Mouse (Mus musculus) embryonic facial prominence, embryonic 13.5 days (tissue): ENCODE data around the gene Ormdl2. TPM values are rescaled to one million over a fixed set of nuclear protein-coding genes. Genes with fewer than 3 reads are reported as not detected.
"Not testable (repeated sequence)": the region's sequence is repeated elsewhere in the genome, so short reads cannot be mapped to it uniquely, and the experiment has no call there.

Source experiments
- ATAC-seq: fragments of 200-750 bp; cut with Nextera tagmentation; 2 replicates; pipeline ENCODE4 v1.8.0; 2017; ENCODE audit warnings: low read depth; ENCODE audit not compliant: insufficient number of reproducible peaks, insufficient read depth, low FRiP score, low TSS enrichment
- H3K27ac ChIP-seq: fragments of 300-500 bp; sonication (generic); 2 replicates; pipeline ENCODE4 v1.5.1; 2015; ENCODE audit warnings: moderate library complexity, mild to moderate bottlenecking, inconsistent platforms
- H3K27me3 ChIP-seq: fragments of 300-500 bp; sonication (generic); 2 replicates; pipeline ENCODE4 v1.6.1; 2015; ENCODE audit warnings: mild to moderate bottlenecking, inconsistent platforms
- H3K36me3 ChIP-seq: fragments of 300-500 bp; sonication (generic); 2 replicates; pipeline ENCODE4 v1.6.1; 2015; ENCODE audit warnings: mild to moderate bottlenecking, inconsistent platforms
- H3K4me1 ChIP-seq: fragments of 300-500 bp; sonication (generic); 2 replicates; pipeline ENCODE4 v1.6.1; 2015; ENCODE audit warnings: inconsistent platforms
- H3K4me2 ChIP-seq: fragments of 300-500 bp; sonication (generic); 2 replicates; pipeline ENCODE4 v1.6.1; 2015; ENCODE audit warnings: moderate library complexity, mild to moderate bottlenecking, inconsistent platforms
- H3K4me3 ChIP-seq: fragments of 300-500 bp; sonication (generic); 2 replicates; pipeline ENCODE4 v1.5.1; 2015; ENCODE audit warnings: mild to moderate bottlenecking, inconsistent platforms
- H3K9ac ChIP-seq: fragments of 300-500 bp; sonication (generic); 2 replicates; pipeline ENCODE4 v1.6.1; 2015; ENCODE audit warnings: mild to moderate bottlenecking, inconsistent platforms
- H3K9me3 ChIP-seq: fragments of 300-500 bp; sonication (generic); 2 replicates; pipeline ENCODE4 v1.6.1; 2016; ENCODE audit warnings: inconsistent platforms
- WGBS: fragments of 180-500 bp; shearing (Covaris S2); methylation state at CpG from one replicate; pipeline ENCODE4 v1.1.7; 2015; ENCODE audit warnings: mixed read lengths; 5-methylcytosine and 5-hydroxymethylcytosine counted together
- polyA plus RNA-seq: library from polyadenylated mRNA; unstranded; fragments of >200 nt; fragmentation: Nextera tagmentation; extraction: Ambion mirVana; gene quantifications from 2 replicates; pipeline ENCODE4 v1.2.1, GENCODE M21; 2015

Gene Ormdl2
- polyA plus RNA-seq, 1 experiment from 2014 or later = 41.2 TPM

GRCm38 (mm10) chr10:128837400-128837799 lies 16.0 kb upstream of the Ormdl2 start:
- Histone ChIP-seq H3K27me3 (no peaks in the 10 kb centered on the region), H3K36me3 (peaks cover 85% of the 10 kb centered on the region), H3K4me1 (no peaks in the 10 kb centered on the region), H3K27ac (no peak overlapping the region), H3K9me3 (no peaks in the 10 kb centered on the region), H3K9ac (no peak overlapping the region), H3K4me3 (no peak overlapping the region), H3K4me2 (no peak overlapping the region)
- no peak for ATAC-seq

GRCm38 (mm10) chr10:128823821-128824220 lies 2.4 kb upstream of the Ormdl2 start:
- Histone ChIP-seq H3K4me3 (no peak overlapping the region), H3K27ac (no peak overlapping the region), H3K27me3 (no peaks in the 10 kb centered on the region), H3K4me2 (no peak overlapping the region), H3K9me3 (no peaks in the 10 kb centered on the region), H3K36me3 (peaks cover 27% of the 10 kb centered on the region), H3K9ac (no peak overlapping the region), H3K4me1 (peaks cover 18% of the 10 kb centered on the region)
- no peak for ATAC-seq
- 96% methylated on average over 9 of the region's 9 CpGs for WGBS

- Histone ChIP-seq H3K4me3 (peak overlapping the region; percentile 94), H3K4me1 (peaks cover 18% of the 10 kb centered on the region), H3K4me2 (peak overlapping the region; percentile 85), H3K36me3 (peaks cover 31% of the 10 kb centered on the region)
- ATAC-seq, H3K9me3 ChIP-seq, H3K27me3 ChIP-seq, H3K9ac ChIP-seq, H3K27ac ChIP-seq: not testable (repeated sequence)
- WGBS = 80% methylated on average over 4 of the region's 4 CpGs
Measured at GRCm38 (mm10) chr10:128823087-128823486, 1.6 kb upstream of the Ormdl2 start.

GRCm38 (mm10) chr10:128822135-128822534 lies 690 bp upstream of the Ormdl2 start:
- no peak for ATAC-seq

GRCm38 (mm10) chr10:128820217-128820616 lies 1.2 kb downstream of the Ormdl2 start:
- no peak overlapping the region for H3K27ac ChIP-seq
- peaks cover 50% of the 10 kb centered on the region for H3K36me3 ChIP-seq
- H3K27me3 ChIP-seq = no peaks in the 10 kb centered on the region
- no peak overlapping the region for H3K9ac ChIP-seq
- ATAC-seq = no peak
- whole genome bisulfite sequencing = 90% methylated on average over 4 of the region's 4 CpGs
- H3K4me1 ChIP-seq = peaks cover 18% of the 10 kb centered on the region
- no peaks in the 10 kb centered on the region for H3K9me3 ChIP-seq
- no peak overlapping the region for H3K4me2 ChIP-seq
- H3K4me3 ChIP-seq = no peak overlapping the region

More at GRCm38 (mm10) chr10:128822135-128822534, 690 bp upstream of the Ormdl2 start:
- peak overlapping the region; percentile 85 for H3K4me2 ChIP-seq
- H3K36me3 ChIP-seq = peaks cover 35% of the 10 kb centered on the region
- H3K4me1 ChIP-seq = peaks cover 18% of the 10 kb centered on the region
- H3K9me3 ChIP-seq = no peaks in the 10 kb centered on the region
- H3K9ac ChIP-seq = peak overlapping the region; percentile 86
- peak overlapping the region; percentile 94 for H3K4me3 ChIP-seq
- H3K27ac ChIP-seq = peak overlapping the region; percentile 72; the same call in 1 of the 2 replicates
- WGBS = 3% methylated on average over 13 of the region's 13 CpGs
- H3K27me3 ChIP-seq = no peaks in the 10 kb centered on the region

GRCm38 (mm10) chr10:128817033-128817432 lies 4.4 kb downstream of the Ormdl2 start, which contains the start of gene Sarnp:
Gene Sarnp, plus strand, starts transcription at chr10:128817333.
- Histone ChIP-seq H3K27ac (no peak within 1 kb of the TSS), H3K36me3 (peaks cover 71% of the 10 kb centered on the region), H3K4me2 (no peak within 1 kb of the TSS), H3K27me3 (no peaks in the 10 kb centered on the region), H3K4me3 (no peak within 1 kb of the TSS), H3K4me1 (peaks cover 7% of the 10 kb centered on the region; the same call in 1 of the 2 replicates), H3K9ac (no peak within 1 kb of the TSS), H3K9me3 (no peaks in the 10 kb centered on the region)
- no peak for ATAC-seq
- 89% methylated on average over 13 of the region's 13 CpGs for WGBS

GRCm38 (mm10) chr10:128807018-128807417 lies 14.4 kb downstream of the Ormdl2 start:
- Histone ChIP-seq H3K4me1 (peaks cover 53% of the 10 kb centered on the region), H3K9ac (peak overlapping the region; percentile 96), H3K36me3 (peaks cover 34% of the 10 kb centered on the region), H3K27ac (no peak overlapping the region), H3K27me3 (no peaks in the 10 kb centered on the region), H3K4me3 (peak overlapping the region; percentile 82), H3K9me3 (no peaks in the 10 kb centered on the region), H3K4me2 (peak overlapping the region; percentile 85)
- no peak for ATAC-seq
- WGBS = 88% methylated on average over 8 of the region's 8 CpGs

- Histone ChIP-seq H3K9ac (peak overlapping the region; percentile 96), H3K4me1 (peaks cover 57% of the 10 kb centered on the region), H3K4me2 (peak overlapping the region; percentile 85), H3K27ac (0 out of 2 replicates have a peak overlapping the region, but pooled peaks have one; percentile 99), H3K27me3 (no peaks in the 10 kb centered on the region), H3K9me3 (no peaks in the 10 kb centered on the region), H3K4me3 (peak overlapping the region; percentile 82), H3K36me3 (peaks cover 42% of the 10 kb centered on the region)
- WGBS = 59% methylated on average over 6 of the region's 6 CpGs
- no peak for ATAC-seq
Measured at GRCm38 (mm10) chr10:128806086-128806485, 15.4 kb downstream of the Ormdl2 start.

- WGBS = under 1% methylated on average over 69 of the region's 70 CpGs
- H3K27me3 ChIP-seq = no peaks in the 10 kb centered on the region
- peak; percentile 88 for ATAC-seq
- H3K4me1 ChIP-seq = peaks cover 57% of the 10 kb centered on the region
- peaks cover 49% of the 10 kb centered on the region for H3K36me3 ChIP-seq
- H3K4me2 ChIP-seq = peak overlapping the region; percentile 85
- H3K27ac ChIP-seq = peak overlapping the region; percentile 99
- H3K4me3 ChIP-seq = peak overlapping the region; percentile 82
- no peaks in the 10 kb centered on the region for H3K9me3 ChIP-seq
- peak overlapping the region; percentile 96 for H3K9ac ChIP-seq
Measured at GRCm38 (mm10) chr10:128805092-128806000, 16.1 kb downstream of the Ormdl2 start.

- H3K27me3 ChIP-seq = no peaks in the 10 kb centered on the region
- WGBS = 0% methylated on average over 28 of the region's 28 CpGs
- H3K9me3 ChIP-seq = no peaks in the 10 kb centered on the region
- peak within 1 kb of the TSS; percentile 99 for H3K27ac ChIP-seq
- H3K36me3 ChIP-seq = peaks cover 48% of the 10 kb centered on the region
- peak within 1 kb of the TSS; percentile 82 for H3K4me3 ChIP-seq
- H3K4me1 ChIP-seq = peaks cover 55% of the 10 kb centered on the region
- ATAC-seq = peak; percentile 53
- H3K9ac ChIP-seq = peak within 1 kb of the TSS; percentile 96
- peak within 1 kb of the TSS; percentile 85 for H3K4me2 ChIP-seq
Measured at GRCm38 (mm10) chr10:128804271-128805091, 17.0 kb downstream of the Ormdl2 start, which contains the start of gene Tmem198b. Gene Tmem198b, minus strand, starts transcription at chr10:128804370.

GRCm38 (mm10) chr10:128803771-128804270 lies 17.6 kb downstream of the Ormdl2 start, which contains the start of gene Dnajc14:
Gene Dnajc14, plus strand, starts transcription at chr10:128804062.
- H3K27ac ChIP-seq = peak within 1 kb of the TSS; percentile 99
- no peaks in the 10 kb centered on the region for H3K9me3 ChIP-seq
- 0 out of 2 replicates have a peak, but pooled peaks have one; percentile 5 for ATAC-seq
- no peaks in the 10 kb centered on the region for H3K27me3 ChIP-seq
- H3K9ac ChIP-seq = peak within 1 kb of the TSS; percentile 96
- peak within 1 kb of the TSS; percentile 85 for H3K4me2 ChIP-seq
- peaks cover 47% of the 10 kb centered on the region for H3K36me3 ChIP-seq
- under 1% methylated on average over 14 of the region's 14 CpGs for WGBS
- H3K4me3 ChIP-seq = peak within 1 kb of the TSS; percentile 82
- peaks cover 48% of the 10 kb centered on the region for H3K4me1 ChIP-seq
